Mouse (Mus musculus): ENCODE data around the gene Map2k6.

DNA sequence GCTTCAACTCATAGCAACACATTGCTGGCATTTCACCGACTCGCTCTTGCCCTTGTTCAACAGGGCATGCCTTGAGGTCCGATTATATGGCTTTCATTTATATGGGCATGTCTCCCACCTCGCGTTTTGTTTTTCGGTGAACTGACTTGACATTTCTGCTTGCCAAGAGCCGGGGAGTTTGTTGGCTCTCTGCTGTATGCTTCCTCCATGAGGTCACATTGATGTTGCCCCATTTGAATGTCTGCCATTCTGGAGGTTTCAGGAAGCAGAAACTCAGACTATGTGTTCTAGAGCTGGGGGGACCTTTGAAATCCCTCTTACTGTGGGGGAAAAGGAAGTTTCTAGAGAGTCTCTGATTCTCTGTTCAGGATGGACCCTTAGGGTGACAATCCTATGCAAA lies 21.5 kb downstream of the Map2k6 start:
- TF ChIP-seq CTCF (IDR thresholded peaks at IDR 0.05; ENCODE audit: low read depth) (no peak), EP300 (IDR thresholded peaks at IDR 0.05; ENCODE audit: low read depth) (no peak)

All from liver, postnatal 0 days (tissue).